Mouse (Mus musculus) stomach, embryonic 14.5 days (tissue): Measurements from ENCODE around the gene 9130230L23Rik. TPM values are rescaled to one million over a fixed set of nuclear protein-coding genes. Genes with fewer than 3 reads are reported as not detected.

Experiments used
- ATAC-seq: fragments of 200-750 bp; cut with Nextera tagmentation; 2 replicates; pipeline ENCODE4 v1.8.0; 2017; ENCODE audit warnings: low read depth, moderate TSS enrichment; ENCODE audit not compliant: insufficient number of reproducible peaks, insufficient read depth, low FRiP score
- H3K27ac ChIP-seq: fragments of 300-500 bp; sonication (generic); 2 replicates; pipeline ENCODE4 v1.5.1; 2014; ENCODE audit warnings: mild to moderate bottlenecking, low read length, moderate library complexity, mixed read lengths
- H3K27me3 ChIP-seq: fragments of 300-500 bp; sonication (generic); 2 replicates; pipeline ENCODE4 v1.6.1; 2014; ENCODE audit warnings: low read length, control low read depth, mixed read lengths; ENCODE audit not compliant: control insufficient read depth, insufficient read depth
- H3K36me3 ChIP-seq: fragments of 300-500 bp; sonication (generic); 2 replicates; pipeline ENCODE4 v1.6.1; 2014; ENCODE audit warnings: mild to moderate bottlenecking, control low read depth, low read length, moderate library complexity, mixed read lengths; ENCODE audit not compliant: control insufficient read depth, insufficient read depth
- H3K4me1 ChIP-seq: fragments of 300-500 bp; sonication (generic); 2 replicates; pipeline ENCODE4 v1.6.1; 2014; ENCODE audit warnings: low read length, control low read depth, mixed read lengths; ENCODE audit not compliant: control insufficient read depth, insufficient read depth
- H3K4me2 ChIP-seq: fragments of 300-500 bp; sonication (generic); replicated peaks from 2 replicates; pipeline ENCODE4 v1.6.1; 2014; ENCODE audit warnings: low read depth, low read length, control low read depth
- H3K4me3 ChIP-seq: fragments of 300-500 bp; sonication (generic); 2 replicates; pipeline ENCODE4 v1.5.1; 2014; ENCODE audit warnings: low read depth, low read length, control low read depth
- H3K9ac ChIP-seq: fragments of 300-500 bp; sonication (generic); replicated peaks from 2 replicates; pipeline ENCODE4 v1.6.1; 2014; ENCODE audit warnings: low read depth, mild to moderate bottlenecking, control low read depth, low read length, moderate library complexity, mixed read lengths
- H3K9me3 ChIP-seq: fragments of 300-500 bp; sonication (generic); 2 replicates; pipeline ENCODE4 v1.6.1; 2016; ENCODE audit warnings: low read depth, low read length, control low read depth; ENCODE audit not compliant: control insufficient read depth
- WGBS: fragments of 180-500 bp; shearing (Covaris S2); extraction: QIAGEN DNeasy Blood & Tissue Kit; methylation state at CpG from one replicate; pipeline ENCODE4 v1.1.7; 2014; 5-methylcytosine and 5-hydroxymethylcytosine counted together
- microRNA-seq: library from miRNA; unstranded; fragments of <30 nt; microRNA quantifications from one replicate; pipeline ENCODE4, GENCODE M21; 2016
- polyA plus RNA-seq: library from polyadenylated mRNA; unstranded; fragments of >200 nt; fragmentation: Nextera tagmentation; extraction: Ambion mirVana; gene quantifications from 2 replicates; pipeline ENCODE4 v1.2.1, GENCODE M21; 2014

9130230L23Rik gene
- polyA plus RNA-seq, 1 experiment from 2014 or later = 3.0 TPM

DNA sequence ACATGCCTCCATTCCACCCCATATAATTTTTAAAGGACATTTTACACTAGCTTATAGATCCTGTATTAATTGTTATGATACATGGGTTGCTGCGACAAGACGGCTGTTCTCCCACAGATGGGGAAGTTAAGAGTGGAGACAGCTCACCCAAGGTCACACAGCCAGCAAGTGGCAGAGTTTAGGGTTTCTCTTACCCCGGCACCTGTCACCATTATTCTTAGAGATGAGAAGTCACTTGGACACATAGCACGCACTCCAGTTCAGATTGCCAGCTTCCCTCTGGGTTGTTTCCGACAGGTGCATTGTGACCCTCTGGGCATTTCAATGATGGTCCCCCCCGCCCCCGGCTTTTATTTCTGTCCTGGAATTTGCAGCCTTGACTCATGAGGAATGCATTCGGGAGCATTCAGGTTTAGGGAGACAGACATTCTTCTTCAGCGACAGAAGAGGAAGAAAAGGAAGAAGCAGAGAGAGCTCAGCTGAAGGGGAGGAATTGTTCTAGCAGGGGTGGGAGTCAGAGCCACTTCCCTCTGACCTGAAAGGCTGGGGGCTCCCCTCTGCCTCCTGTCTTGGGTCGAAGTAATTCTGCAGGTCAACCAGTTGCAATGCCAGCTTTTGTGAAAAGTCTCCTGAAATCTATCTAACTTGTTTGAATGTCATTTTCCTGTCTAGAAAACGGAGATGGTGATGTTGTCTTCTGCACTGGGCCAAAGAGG lies 66.9 kb downstream of the 9130230L23Rik start:
- ATAC-seq = no peak

DNA sequence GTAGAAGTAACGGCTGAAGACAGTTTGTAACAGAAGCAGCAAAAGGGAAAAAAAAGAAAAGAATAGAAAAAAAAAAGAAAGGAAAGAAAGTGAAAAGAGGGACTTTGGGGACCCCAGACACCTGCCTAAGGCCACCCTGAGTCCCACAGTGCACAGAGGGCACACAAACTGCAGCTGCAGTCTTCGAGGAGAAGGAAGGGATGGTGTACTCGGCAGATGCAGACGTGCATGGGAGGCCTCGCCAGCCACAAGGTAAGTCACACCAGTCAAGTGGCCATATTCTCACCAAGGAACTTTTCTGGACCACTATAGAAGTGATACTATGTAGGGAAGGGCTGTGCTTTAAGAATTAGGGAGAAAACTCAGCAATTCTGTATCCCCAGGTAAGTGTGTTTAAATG lies 69.3 kb downstream of the 9130230L23Rik start, which contains the start of gene Chrna9:
Gene Chrna9 (plus strand): TSS at position 139 of the 400 bp plus-strand sequence.
- Histone ChIP-seq H3K9me3 (no peaks in the 10 kb centered on the region), H3K36me3 (no peaks in the 10 kb centered on the region), H3K27me3 (no peaks in the 10 kb centered on the region), H3K4me3 (no peak within 1 kb of the TSS), H3K4me2 (no peak within 1 kb of the TSS), H3K27ac (no peak within 1 kb of the TSS), H3K9ac (no peak within 1 kb of the TSS), H3K4me1 (no peaks in the 10 kb centered on the region)
- ATAC-seq = no peak
- 87% methylated on average over 5 of the region's 5 CpGs for WGBS

More for the DNA sequence above, 66.9 kb downstream of the 9130230L23Rik start:
- WGBS = 64% methylated on average over 11 of the region's 11 CpGs
- H3K9me3 ChIP-seq = no peaks in the 10 kb centered on the region
- no peaks in the 10 kb centered on the region for H3K4me1 ChIP-seq
- no peaks in the 10 kb centered on the region for H3K36me3 ChIP-seq
- H3K4me3 ChIP-seq = no peak overlapping the region
- H3K9ac ChIP-seq = no peak overlapping the region
- H3K4me2 ChIP-seq = no peak overlapping the region
- H3K27ac ChIP-seq = no peak overlapping the region
- H3K27me3 ChIP-seq = no peaks in the 10 kb centered on the region

DNA sequence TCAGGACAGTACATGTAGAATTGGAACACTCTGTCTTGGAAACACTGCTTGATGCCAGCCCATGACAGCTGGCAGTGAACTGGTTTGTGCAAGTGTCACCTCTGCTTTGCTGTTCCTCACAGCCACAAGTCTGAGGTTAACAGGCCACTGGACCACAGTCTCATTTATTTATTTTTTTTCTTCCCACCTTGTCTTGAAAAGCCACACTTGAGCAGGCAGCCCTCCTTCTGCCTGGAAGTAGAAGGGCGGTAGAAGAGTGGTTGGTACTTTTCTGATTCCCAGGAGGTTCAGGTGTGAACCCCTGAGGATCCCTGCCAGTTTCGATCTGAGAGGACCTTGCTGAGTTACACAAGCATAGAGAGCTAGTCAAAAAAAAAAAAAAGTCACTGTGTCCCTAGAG lies 70.3 kb downstream of the 9130230L23Rik start:
- H3K4me3 ChIP-seq = no peak overlapping the region
- no peaks in the 10 kb centered on the region for H3K36me3 ChIP-seq
- 86% methylated on average over 2 of the region's 2 CpGs for WGBS
- no peaks in the 10 kb centered on the region for H3K27me3 ChIP-seq
- no peak for ATAC-seq
- H3K4me1 ChIP-seq = no peaks in the 10 kb centered on the region
- no peak overlapping the region for H3K4me2 ChIP-seq
- H3K9me3 ChIP-seq = no peaks in the 10 kb centered on the region
- no peak overlapping the region for H3K9ac ChIP-seq
- H3K27ac ChIP-seq = no peak overlapping the region

DNA sequence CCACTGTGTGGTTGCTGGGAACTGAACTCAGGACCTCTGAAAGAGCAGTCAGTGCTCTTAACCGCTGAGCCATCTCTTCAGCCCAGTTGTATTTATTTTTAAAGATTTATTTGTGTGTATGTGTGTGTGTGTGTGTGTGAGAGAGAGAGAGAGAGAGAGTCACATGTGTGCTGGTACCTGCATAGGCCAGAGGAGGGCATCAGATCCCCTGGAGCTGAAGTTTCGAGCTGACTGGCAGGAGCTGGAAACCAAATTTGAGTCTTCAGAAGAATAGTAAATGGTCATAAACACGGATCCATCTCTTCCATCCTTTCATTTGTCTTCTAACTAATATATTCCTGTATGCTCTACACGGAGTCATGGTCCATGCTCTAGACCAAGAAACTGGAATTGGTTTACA lies 70.8 kb downstream of the 9130230L23Rik start:
- ATAC-seq = no peak
- Histone ChIP-seq H3K4me2 (no peak overlapping the region), H3K4me1 (no peaks in the 10 kb centered on the region), H3K9ac (no peak overlapping the region), H3K4me3 (no peak overlapping the region), H3K27ac (no peak overlapping the region), H3K36me3 (no peaks in the 10 kb centered on the region), H3K9me3 (no peaks in the 10 kb centered on the region), H3K27me3 (no peaks in the 10 kb centered on the region)
- 84% methylated on average over 4 of the region's 4 CpGs for WGBS

DNA sequence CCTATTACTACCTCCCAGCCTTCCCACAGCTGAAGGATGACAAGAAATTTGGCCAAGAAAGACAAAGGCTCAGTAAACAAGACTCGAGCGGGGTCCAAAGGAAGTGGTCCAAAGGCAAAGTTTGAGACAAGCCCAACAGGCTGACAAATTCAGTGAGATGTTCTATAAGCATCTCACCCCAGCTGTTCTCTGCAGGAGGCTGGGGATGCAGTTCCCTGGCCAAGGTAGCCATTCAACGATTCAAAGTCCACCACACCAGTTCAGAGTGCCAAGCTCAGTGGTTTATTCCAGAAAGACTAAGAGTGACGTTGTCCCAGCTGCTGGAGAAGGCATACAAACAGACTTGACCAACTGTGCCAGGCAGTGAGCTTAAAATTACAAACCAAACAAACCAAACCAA lies 73.9 kb downstream of the 9130230L23Rik start:
- H3K9me3 ChIP-seq = no peaks in the 10 kb centered on the region
- WGBS = 63% methylated on average over 4 of the region's 4 CpGs
- no peaks in the 10 kb centered on the region for H3K36me3 ChIP-seq
- H3K4me2 ChIP-seq = no peak overlapping the region
- ATAC-seq = no peak
- no peaks in the 10 kb centered on the region for H3K4me1 ChIP-seq
- no peak overlapping the region for H3K4me3 ChIP-seq
- no peak overlapping the region for H3K9ac ChIP-seq
- H3K27me3 ChIP-seq = no peaks in the 10 kb centered on the region
- no peak overlapping the region for H3K27ac ChIP-seq

Small RNA genes lying within 50 kb of the gene (microRNA-seq; reads per million reads assigned to microRNA genes)
- not detected for gene Gm25952

Other genes with a start within 250 kb of the 9130230L23Rik start
- 48.0 and 48.3 TPM in 2 replicates for gene N4bp2, start 240.8 kb downstream of the 9130230L23Rik start, polyA plus RNA-seq
- gene Rhoh, start 143.1 kb downstream of the 9130230L23Rik start, polyA plus RNA-seq = 0.67 TPM in 2 replicates
- not detected in 2 replicates for gene Chrna9, start 69.4 kb downstream of the 9130230L23Rik start, polyA plus RNA-seq
- gene Rbm47, start 168.8 kb upstream of the 9130230L23Rik start, polyA plus RNA-seq = 51.1 and 53.2 TPM in 2 replicates